Mouse (Mus musculus) limb, embryonic 12.5 days (tissue): ENCODE data around the gene Gm21885. TPM values are rescaled to one million over a fixed set of nuclear protein-coding genes. Genes with fewer than 3 reads are reported as not detected.
A peak's percentile ranks its signal among the peaks of the same experiment; 100 is the strongest.

Experiments used
- ATAC-seq: fragments of 200-750 bp; cut with Nextera tagmentation; 2 replicates; pipeline ENCODE4 v1.8.0; 2017; ENCODE audit warnings: low read depth, moderate TSS enrichment; ENCODE audit not compliant: insufficient number of reproducible peaks, insufficient read depth, low FRiP score, low TSS enrichment
- H3K27ac ChIP-seq: fragments of 300-500 bp; sonication (generic); 2 replicates; pipeline ENCODE4 v1.5.1; 2016; ENCODE audit warnings: mild to moderate bottlenecking, moderate library complexity
- H3K27me3 ChIP-seq: fragments of 300-500 bp; sonication (generic); 2 replicates; pipeline ENCODE4 v1.6.1; 2016; ENCODE audit warnings: mild to moderate bottlenecking, moderate library complexity
- H3K36me3 ChIP-seq: fragments of 300-500 bp; sonication (generic); 2 replicates; pipeline ENCODE4 v1.6.1; 2016; ENCODE audit warnings: mild to moderate bottlenecking, moderate library complexity
- H3K4me1 ChIP-seq: fragments of 300-500 bp; sonication (generic); replicated peaks from 2 replicates; pipeline ENCODE4 v1.6.1; 2016
- H3K4me2 ChIP-seq: fragments of 300-500 bp; sonication (generic); 2 replicates; pipeline ENCODE4 v1.6.1; 2016; ENCODE audit warnings: mild to moderate bottlenecking, moderate library complexity
- H3K4me3 ChIP-seq: fragments of 300-500 bp; sonication (generic); replicated peaks from 2 replicates; pipeline ENCODE4 v1.5.1; 2016; ENCODE audit warnings: mild to moderate bottlenecking
- H3K9ac ChIP-seq: fragments of 300-500 bp; sonication (generic); replicated peaks from 2 replicates; pipeline ENCODE4 v1.6.1; 2016; ENCODE audit warnings: mild to moderate bottlenecking, moderate library complexity
- H3K9me3 ChIP-seq: fragments of 300-500 bp; sonication (generic); 2 replicates; pipeline ENCODE4 v1.6.1; 2016; ENCODE audit warnings: mild to moderate bottlenecking, moderate library complexity
- WGBS: fragments of 180-500 bp; shearing (Covaris S2); methylation state at CpG from one replicate; pipeline ENCODE4 v1.1.7; 2016; 5-methylcytosine and 5-hydroxymethylcytosine counted together
- polyA plus RNA-seq: library from polyadenylated mRNA; unstranded; fragments of >200 nt; fragmentation: Nextera tagmentation; extraction: Ambion mirVana; gene quantifications from 2 replicates; pipeline ENCODE4 v1.2.1, GENCODE M21; 2016

The Gm21885 gene
- polyA plus RNA-seq, 1 experiment from 2014 or later, result not detected

GRCm38 (mm10) chr11:94320969-94321930, 39.6 kb downstream of the Gm21885 start:
- no peak; the same call in none of the 2 replicates for ATAC-seq
- peak overlapping the region; percentile 99 for H3K9ac ChIP-seq
- peak overlapping the region; percentile 84 for H3K4me2 ChIP-seq
- peaks cover 15% of the 10 kb centered on the region for H3K36me3 ChIP-seq
- H3K9me3 ChIP-seq, result no peaks in the 10 kb centered on the region
- peak overlapping the region; percentile 98 for H3K27ac ChIP-seq
- under 1% methylated on average over 67 of the region's 67 CpGs for WGBS
- H3K27me3 ChIP-seq, result no peaks in the 10 kb centered on the region
- peaks cover 36% of the 10 kb centered on the region for H3K4me1 ChIP-seq
- peak overlapping the region; percentile 98 for H3K4me3 ChIP-seq

GRCm38 (mm10) chr11:94321931-94322400, 40.3 kb downstream of the Gm21885 start, which contains the start of gene Luc7l3:
Gene Luc7l3 (minus strand): TSS chr11:94321988.
- WGBS, result under 1% methylated on average over 36 of the region's 36 CpGs
- Histone ChIP-seq H3K27me3 (no peaks in the 10 kb centered on the region), H3K27ac (peak within 1 kb of the TSS; percentile 98), H3K36me3 (peaks cover 15% of the 10 kb centered on the region), H3K4me2 (peak within 1 kb of the TSS; percentile 84), H3K9ac (peak within 1 kb of the TSS; percentile 99), H3K9me3 (no peaks in the 10 kb centered on the region), H3K4me3 (peak within 1 kb of the TSS; percentile 98), H3K4me1 (peaks cover 35% of the 10 kb centered on the region)
- peak; percentile 91 for ATAC-seq

- Histone ChIP-seq H3K36me3 (peaks cover 15% of the 10 kb centered on the region), H3K27me3 (no peaks in the 10 kb centered on the region), H3K4me3 (peak overlapping the region; percentile 98), H3K4me1 (peaks cover 31% of the 10 kb centered on the region), H3K4me2 (peak overlapping the region; percentile 84), H3K27ac (peak overlapping the region; percentile 98), H3K9ac (peak overlapping the region; percentile 99; the same call in 1 of the 2 replicates), H3K9me3 (no peaks in the 10 kb centered on the region)
- no peak for ATAC-seq
- WGBS, result 43% methylated on average over 5 of the region's 5 CpGs
Measured at GRCm38 (mm10) chr11:94322636-94323035, 41.0 kb downstream of the Gm21885 start.

- no peak overlapping the region for H3K27ac ChIP-seq
- no peak overlapping the region for H3K9ac ChIP-seq
- H3K27me3 ChIP-seq, result no peaks in the 10 kb centered on the region
- ATAC-seq, result no peak
- H3K4me3 ChIP-seq, result no peak overlapping the region
- 84% methylated on average over 5 of the region's 5 CpGs for WGBS
- peaks cover 11% of the 10 kb centered on the region for H3K36me3 ChIP-seq
- H3K4me1 ChIP-seq, result peaks cover 28% of the 10 kb centered on the region
- no peaks in the 10 kb centered on the region for H3K9me3 ChIP-seq
- no peak overlapping the region for H3K4me2 ChIP-seq
Measured at GRCm38 (mm10) chr11:94323271-94323925, 41.7 kb downstream of the Gm21885 start.

- H3K4me2 ChIP-seq, result no peak overlapping the region
- H3K27ac ChIP-seq, result no peak overlapping the region
- no peak overlapping the region for H3K9ac ChIP-seq
- peaks cover 26% of the 10 kb centered on the region for H3K4me1 ChIP-seq
- WGBS, result 85% methylated on average over 5 of the region's 5 CpGs
- H3K27me3 ChIP-seq, result no peaks in the 10 kb centered on the region
- peaks cover under 1% of the 10 kb centered on the region; the same call in 1 of the 2 replicates for H3K36me3 ChIP-seq
- H3K4me3 ChIP-seq, result no peak overlapping the region
- H3K9me3 ChIP-seq, result no peaks in the 10 kb centered on the region
- ATAC-seq, result no peak
Measured at GRCm38 (mm10) chr11:94324618-94325017, 42.9 kb downstream of the Gm21885 start.

DNA sequence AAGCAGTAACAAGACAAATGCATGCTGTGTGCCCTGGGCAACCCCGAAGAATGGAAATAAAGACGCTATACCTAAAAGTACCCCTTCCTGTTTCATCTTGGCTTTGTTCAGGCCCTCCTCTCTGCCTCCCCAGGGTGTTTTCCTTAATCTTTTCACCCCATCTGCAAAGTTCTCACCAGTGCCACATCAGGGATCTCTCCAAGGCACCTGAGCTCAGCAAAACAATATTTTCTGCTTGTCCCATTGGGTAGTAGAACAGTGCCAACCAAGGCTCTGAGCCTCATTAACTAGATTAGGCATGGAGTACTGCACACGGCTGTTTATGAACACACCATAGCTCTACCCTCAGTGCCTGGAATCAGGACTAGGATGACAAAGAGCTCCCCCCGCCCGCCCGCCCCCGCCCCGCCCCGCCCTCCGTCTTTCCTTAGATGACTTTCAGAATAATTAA, 45.3 kb downstream of the Gm21885 start:
- Histone ChIP-seq H3K9ac (no peak overlapping the region; the same call in 1 of the 2 replicates), H3K4me3 (peak overlapping the region; percentile 74), H3K4me2 (peak overlapping the region; percentile 75), H3K4me1 (peaks cover 25% of the 10 kb centered on the region), H3K27me3 (no peaks in the 10 kb centered on the region), H3K36me3 (no peaks in the 10 kb centered on the region), H3K9me3 (no peaks in the 10 kb centered on the region), H3K27ac (peak overlapping the region; percentile 97)
- ATAC-seq, result no peak
- 10% methylated on average over 10 of the region's 10 CpGs for WGBS

DNA sequence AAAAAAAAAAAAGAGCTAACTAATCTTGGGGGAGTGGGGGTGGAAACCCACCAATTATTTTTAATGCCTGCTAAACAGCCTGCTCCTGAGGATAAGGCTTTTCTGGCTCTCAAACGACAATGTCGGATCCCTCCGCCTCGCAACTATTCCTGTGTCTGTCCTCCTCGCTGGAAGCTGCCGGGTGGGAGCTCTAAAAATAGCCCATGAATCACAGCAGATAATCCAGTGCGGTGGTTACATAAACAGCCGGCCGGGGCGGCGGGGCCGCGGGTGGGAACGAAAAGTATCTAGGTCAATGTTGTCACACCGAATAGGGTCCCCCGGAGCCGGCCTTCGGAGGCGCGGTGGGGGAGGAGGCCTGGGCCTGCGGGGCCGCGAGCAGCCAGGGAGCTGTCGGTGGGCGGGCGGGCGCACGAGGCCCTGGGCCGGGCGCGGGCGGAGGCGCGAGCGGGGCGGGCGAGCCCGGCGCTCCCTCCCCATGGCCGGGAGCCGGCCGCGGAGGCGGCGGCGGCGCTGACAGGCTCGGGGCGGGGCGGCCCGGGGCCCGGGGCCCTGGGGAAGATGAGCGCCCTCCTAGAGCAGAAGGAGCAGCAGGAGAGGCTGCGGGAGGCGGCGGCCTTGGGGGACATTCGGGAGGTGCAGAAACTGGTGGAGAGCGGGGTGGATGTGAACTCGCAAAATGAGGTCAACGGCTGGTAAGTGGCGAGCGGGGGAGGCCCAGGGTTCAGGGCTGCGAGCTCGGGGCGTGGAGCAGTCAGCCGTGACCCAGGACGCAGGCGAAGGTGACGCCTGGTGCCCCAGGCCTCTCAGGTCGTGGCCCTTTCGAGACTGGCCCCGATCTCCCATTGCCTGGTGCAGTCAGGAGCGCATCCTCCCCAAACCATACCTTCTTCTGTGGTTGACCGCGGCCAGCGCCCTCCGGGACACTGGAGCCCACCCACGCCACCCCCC, 46.3 kb downstream of the Gm21885 start, which contains the start of gene Ankrd40:
Ankrd40 (plus strand) TSS at position 309 of the 951 bp plus-strand sequence.
- 1% methylated on average over 65 of the region's 78 CpGs for WGBS
- Histone ChIP-seq H3K9me3 (no peaks in the 10 kb centered on the region), H3K27me3 (no peaks in the 10 kb centered on the region), H3K4me3 (peak within 1 kb of the TSS; percentile 74), H3K27ac (peak within 1 kb of the TSS; percentile 97), H3K4me1 (peaks cover 18% of the 10 kb centered on the region), H3K36me3 (no peaks in the 10 kb centered on the region), H3K4me2 (peak within 1 kb of the TSS; percentile 75), H3K9ac (peak within 1 kb of the TSS; percentile 89)
- peak; percentile 85 for ATAC-seq

GRCm38 (mm10) chr11:94328644-94329025, 47.0 kb downstream of the Gm21885 start:
- Histone ChIP-seq H3K4me3 (peak overlapping the region; percentile 74), H3K27ac (peak overlapping the region; percentile 97), H3K27me3 (no peaks in the 10 kb centered on the region), H3K9ac (peak overlapping the region; percentile 89), H3K9me3 (no peaks in the 10 kb centered on the region), H3K36me3 (peaks cover 2% of the 10 kb centered on the region; the same call in 1 of the 2 replicates), H3K4me1 (peaks cover 18% of the 10 kb centered on the region), H3K4me2 (peak overlapping the region; percentile 75)
- WGBS, result 2% methylated on average over 10 of the region's 10 CpGs
- ATAC-seq, result no peak

DNA sequence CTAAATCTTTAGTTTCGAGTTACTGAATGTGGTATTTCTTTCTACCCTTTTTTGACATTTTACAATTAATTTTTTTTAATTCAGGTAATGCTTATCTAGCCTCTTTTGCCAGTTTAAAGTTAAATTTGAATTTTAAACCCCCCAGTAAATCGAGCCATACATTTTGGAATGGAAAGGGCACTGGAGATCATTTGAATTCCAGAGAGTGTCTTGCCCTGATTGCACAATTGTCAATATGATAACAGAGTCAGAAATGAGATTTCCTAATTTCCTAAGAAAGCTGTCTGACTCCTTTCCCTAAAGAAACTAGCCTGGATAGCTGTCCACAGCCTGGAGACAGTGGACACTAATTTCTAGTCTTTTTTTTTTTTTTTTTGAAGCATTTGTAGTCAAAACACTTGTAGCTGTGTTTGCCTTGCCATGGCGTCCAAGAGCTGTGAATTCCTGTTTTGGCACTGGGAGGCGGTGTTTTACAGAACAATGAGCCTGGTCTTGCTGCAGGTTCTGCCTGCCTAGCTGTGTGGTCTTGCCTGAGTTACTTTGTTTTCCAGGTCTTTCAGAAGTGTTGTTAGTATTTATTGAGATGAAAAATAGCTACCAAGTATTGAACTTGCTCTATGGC, 47.7 kb downstream of the Gm21885 start:
- Histone ChIP-seq H3K27ac (no peak overlapping the region; the same call in 1 of the 2 replicates), H3K36me3 (peaks cover 7% of the 10 kb centered on the region), H3K27me3 (no peaks in the 10 kb centered on the region), H3K9ac (no peak overlapping the region), H3K4me2 (0 out of 2 replicates have a peak overlapping the region, but pooled peaks have one; percentile 75), H3K9me3 (no peaks in the 10 kb centered on the region), H3K4me3 (no peak overlapping the region), H3K4me1 (peaks cover 18% of the 10 kb centered on the region)
- 55% methylated on average over 4 of the region's 4 CpGs for WGBS
- ATAC-seq, result no peak

DNA sequence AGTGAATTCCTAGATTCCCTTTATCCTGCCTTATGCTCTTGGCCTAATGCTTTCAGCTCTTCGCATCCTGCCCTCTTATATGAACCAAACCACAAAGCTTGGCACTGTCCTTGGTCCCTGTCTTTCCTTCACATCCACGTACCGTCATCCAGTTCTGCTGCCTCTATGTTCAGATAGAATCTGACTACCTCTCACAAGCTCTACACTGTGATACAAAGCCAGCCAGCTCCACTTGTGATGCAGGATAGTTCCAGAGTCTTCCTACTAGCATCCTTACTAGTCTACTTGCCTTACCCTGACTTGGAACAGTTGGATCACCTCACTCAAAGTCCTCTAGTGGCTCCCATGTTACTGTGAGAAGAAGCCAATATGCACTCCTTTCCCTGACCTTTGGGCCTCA, 48.5 kb downstream of the Gm21885 start:
- Histone ChIP-seq H3K36me3 (peaks cover 14% of the 10 kb centered on the region), H3K4me3 (no peak overlapping the region), H3K27ac (no peak overlapping the region), H3K27me3 (no peaks in the 10 kb centered on the region), H3K9ac (no peak overlapping the region), H3K4me2 (no peak overlapping the region), H3K4me1 (peaks cover 18% of the 10 kb centered on the region), H3K9me3 (no peaks in the 10 kb centered on the region)
- no peak for ATAC-seq
- 97% methylated on average over 3 of the region's 3 CpGs for WGBS
